Mouse (Mus musculus) kidney, adult 2 months (tissue): Measurements from ENCODE around the gene Car9.

Experiments
- CTCF ChIP-seq: fragments of 200-500 bp; conservative IDR thresholded peaks from 2 replicates; pipeline ENCODE4 v1.5.1; 2011; ENCODE audit warnings: low read depth, mild to moderate bottlenecking, control low read depth, low read length, moderate library complexity, mixed read lengths; ENCODE audit not compliant: insufficient read depth, insufficient read length
- POLR2A ChIP-seq: fragments of 200-500 bp; IDR thresholded peaks from one replicate; pipeline ENCODE4 v1.6.1; 2011; ENCODE audit warnings: low read depth, low read length, control low read depth

GRCm38 (mm10) chr4:43561436-43561996 is 54.8 kb downstream of the Car9 start:
- TF ChIP-seq CTCF = no peak
- TF ChIP-seq POLR2A = no peak
